In genomic region chr2:116061401-116062021, GRCm38 (mm10) we compare ENCODE assay signal across 8 mouse cellular contexts. TPM values are rescaled to one million over a fixed set of nuclear protein-coding genes. Genes with fewer than 3 reads are reported as not detected.
DNase-seq lines count a peak whose midpoint lies in the region; ATAC-seq and TF ChIP-seq lines count a peak whose summit lies in the region.

No protein-coding gene starts in this region.

- H3K4me2 ChIP-seq in embryonic facial prominence, embryonic 14.5 days (ENCODE audit: low read depth, low read length), result peak overlapping the region; percentile 77
- H3K4me2 ChIP-seq in hindbrain, embryonic 16.5 days (ENCODE audit: low read length), result peak overlapping the region; percentile 64
- peak overlapping the region; percentile 75 for H3K4me2 ChIP-seq in lung, postnatal 0 days (replicated peaks; ENCODE audit: low read depth, low read length)

- H3K9me3 ChIP-seq in embryonic facial prominence, embryonic 14.5 days (ENCODE audit: control insufficient read depth, low read length), result no peaks in the 10 kb centered on the region
- no peaks in the 10 kb centered on the region for H3K9me3 ChIP-seq in hindbrain, embryonic 16.5 days (ENCODE audit: control insufficient read depth, low read length)
- no peaks in the 10 kb centered on the region for H3K9me3 ChIP-seq in lung, postnatal 0 days (ENCODE audit: low read length)

- peak overlapping the region; percentile 91 for H3K27ac ChIP-seq in left cerebral cortex, adult 2 months
- H3K27ac ChIP-seq in embryonic facial prominence, embryonic 14.5 days (replicated peaks; ENCODE audit: low read depth, low read length), result peak overlapping the region; percentile 96
- H3K27ac ChIP-seq in hindbrain, embryonic 16.5 days (ENCODE audit: low read depth, low read length), result peak overlapping the region; percentile 91
- H3K27ac ChIP-seq in lung, postnatal 0 days (ENCODE audit: low read length), result peak overlapping the region; percentile 81; the same call in 1 of the 2 replicates

- no peak for ATAC-seq in embryonic facial prominence, embryonic 14.5 days (ENCODE audit: low read depth)
- no peak for ATAC-seq in hindbrain, embryonic 16.5 days
- no peak for ATAC-seq in lung, postnatal 0 days

- DNase-seq in left cerebral cortex, adult 2 months (ENCODE audit: extremely low spot score in 1 of 2, low spot score in 2 of 2), result peak in 1 of 2 experiments; percentile 35
- no peak for DNase-seq in left cerebral cortex, adult 11 months (ENCODE audit: low spot score)
- DNase-seq in embryonic facial prominence, embryonic 14.5 days (ENCODE audit: low spot score), result no peak
- peak; percentile 32 for DNase-seq in lung, postnatal 0 days (ENCODE audit: low spot score)
- no peak for DNase-seq in frontal cortex, postnatal 10 days (ENCODE audit: low spot score in 2 of 2)
- no peak for DNase-seq in adrenal gland, postnatal 4 days (ENCODE audit: low spot score in 2 of 2)
- no peak for DNase-seq in gastrocnemius, adult 18-20 months (ENCODE audit: low spot score)

- H3K4me1 ChIP-seq in embryonic facial prominence, embryonic 14.5 days (ENCODE audit: control insufficient read depth, insufficient read depth, low read length), result peaks cover 19% of the 10 kb centered on the region; the same call in 1 of the 2 replicates
- no peaks in the 10 kb centered on the region; the same call in 1 of the 2 replicates for H3K4me1 ChIP-seq in hindbrain, embryonic 16.5 days (ENCODE audit: control insufficient read depth, insufficient read depth, low read depth, low read length)
- H3K4me1 ChIP-seq in lung, postnatal 0 days (ENCODE audit: insufficient read depth, low read depth, low read length), result no peaks in the 10 kb centered on the region

- WGBS in embryonic facial prominence, embryonic 14.5 days, result under 1% methylated on average over 30 of the region's 30 CpGs
- 3% methylated on average over 30 of the region's 30 CpGs for WGBS in hindbrain, embryonic 16.5 days
- 2% methylated on average over 30 of the region's 30 CpGs for WGBS in lung, postnatal 0 days

- no peak for TF ChIP-seq CTCF in left cerebral cortex, adult 2 months (IDR thresholded peaks at IDR 0.05)
- TF ChIP-seq CTCF in lung, postnatal 0 days (IDR thresholded peaks at IDR 0.05), result no peak

- intact Hi-C loops in left cerebral cortex, adult 2 months (cut with DNase I), result no loop called here

- peak overlapping the region; percentile 95 for H3K9ac ChIP-seq in embryonic facial prominence, embryonic 14.5 days (ENCODE audit: low read depth, low read length)
- peak overlapping the region; percentile 82 for H3K9ac ChIP-seq in hindbrain, embryonic 16.5 days (ENCODE audit: low read depth, low read length)
- peak overlapping the region; percentile 82 for H3K9ac ChIP-seq in lung, postnatal 0 days (replicated peaks; ENCODE audit: low read depth)

- peak overlapping the region; percentile 74 for H3K4me3 ChIP-seq in left cerebral cortex, adult 2 months
- H3K4me3 ChIP-seq in embryonic facial prominence, embryonic 14.5 days (ENCODE audit: low read depth, low read length), result peak overlapping the region; percentile 71
- H3K4me3 ChIP-seq in hindbrain, embryonic 16.5 days (ENCODE audit: low read length), result peak overlapping the region; percentile 59
- H3K4me3 ChIP-seq in lung, postnatal 0 days (ENCODE audit: low read depth, low read length), result peak overlapping the region; percentile 62

- no peak for TF ChIP-seq EP300 in lung, postnatal 0 days (IDR thresholded peaks at IDR 0.05)

- H3K27me3 ChIP-seq in embryonic facial prominence, embryonic 14.5 days (replicated peaks; ENCODE audit: control insufficient read depth, insufficient read depth, low read length), result no peaks in the 10 kb centered on the region
- no peaks in the 10 kb centered on the region for H3K27me3 ChIP-seq in hindbrain, embryonic 16.5 days (replicated peaks; ENCODE audit: control insufficient read depth, insufficient read depth, low read length)
- H3K27me3 ChIP-seq in lung, postnatal 0 days (replicated peaks; ENCODE audit: insufficient read depth, low read length), result 0 out of 2 replicates have a peak, but pooled peaks cover 4% of the 10 kb centered on the region

- peaks cover 8% of the 10 kb centered on the region; the same call in 1 of the 2 replicates for H3K36me3 ChIP-seq in embryonic facial prominence, embryonic 14.5 days (ENCODE audit: control insufficient read depth, insufficient read depth, low read length)
- H3K36me3 ChIP-seq in hindbrain, embryonic 16.5 days (ENCODE audit: control insufficient read depth, insufficient read depth, low read length), result no peaks in the 10 kb centered on the region
- H3K36me3 ChIP-seq in lung, postnatal 0 days (ENCODE audit: insufficient read depth, low read length), result no peaks in the 10 kb centered on the region

RNA-seq across cellular contexts. Expression of gene Meis2, which starts 4.1 kb away (rescaled TPM):
- total RNA-seq in left cerebral cortex, adult 2 months (2021), result 100 to 1,000 TPM; 110 to 116 TPM
- 30.4 and 40.4 TPM in 2 replicates for polyA plus RNA-seq in embryonic facial prominence, embryonic 14.5 days (2014; fragmentation: Nextera tagmentation; extraction: Ambion mirVana)
- 128 and 131 TPM in 2 replicates for polyA plus RNA-seq in hindbrain, embryonic 16.5 days (2015; fragmentation: Nextera tagmentation; extraction: Ambion mirVana)
- polyA plus RNA-seq in lung, postnatal 0 days (2015; fragmentation: Nextera tagmentation; extraction: Ambion mirVana), result 12.0 and 16.2 TPM in 2 replicates
- 100 to 1,000 TPM; 159 to 160 TPM for total RNA-seq in adrenal gland, postnatal 4 days (2021)
- total RNA-seq in gastrocnemius, adult 18-20 months (2021), result 1 to 10 TPM; 1.3 to 1.4 TPM

Comparison
In these comparisons a context has a peak if more than half of its experiments do, and no peak if none do; other contexts are left out.
1. RNA of gene Meis2, which starts 4.1 kb away (total RNA-seq): 159 to 160 TPM in adrenal gland, postnatal 4 days and 110 to 116 TPM in left cerebral cortex, adult 2 months; 1.3 to 1.4 TPM in gastrocnemius, adult 18-20 months; every median in the first group is over 10 times any median in the second.
2. Peak in every context shown above with its lines, with median percentiles within 50 percentile points of each other: H3K27ac ChIP-seq, H3K4me3 ChIP-seq, H3K4me2 ChIP-seq and H3K9ac ChIP-seq.